Mouse (Mus musculus) heart, embryonic 10.5 days (tissue): ENCODE data around the gene Cdv3. TPM values are rescaled to one million over a fixed set of nuclear protein-coding genes. Genes with fewer than 3 reads are reported as not detected.

Experiments used
- DNase-seq: peaks from one replicate; pipeline ENCODE4 v3.0.0-alpha.2; 2017; ENCODE audit warnings: low spot score
- H3K27ac ChIP-seq: fragments of 300-500 bp; sonication (generic); 2 replicates; pipeline ENCODE4 v1.5.1; 2016; ENCODE audit warnings: mild to moderate bottlenecking
- H3K27me3 ChIP-seq: fragments of 300-500 bp; sonication (generic); 2 replicates; pipeline ENCODE4 v1.6.1; 2016; ENCODE audit warnings: mild to moderate bottlenecking; ENCODE audit not compliant: poor library complexity, insufficient read depth, severe bottlenecking
- H3K36me3 ChIP-seq: fragments of 300-500 bp; sonication (generic); 2 replicates; pipeline ENCODE4 v1.6.1; 2016; ENCODE audit warnings: mild to moderate bottlenecking, moderate library complexity
- H3K4me1 ChIP-seq: fragments of 300-500 bp; sonication (generic); 2 replicates; pipeline ENCODE4 v1.6.1; 2016; ENCODE audit warnings: mild to moderate bottlenecking
- H3K4me3 ChIP-seq: fragments of 300-500 bp; sonication (generic); 2 replicates; pipeline ENCODE4 v1.5.1; 2016; ENCODE audit warnings: mild to moderate bottlenecking, moderate library complexity
- H3K9me3 ChIP-seq: fragments of 300-500 bp; sonication (generic); 2 replicates; pipeline ENCODE4 v1.6.1; 2016; ENCODE audit warnings: mild to moderate bottlenecking, moderate library complexity
- WGBS: fragments of 180-500 bp; shearing (Covaris S2); methylation state at CpG from one replicate; pipeline ENCODE4 v1.1.7; 2016; 5-methylcytosine and 5-hydroxymethylcytosine counted together
- polyA plus RNA-seq: library from polyadenylated mRNA; unstranded; fragments of >200 nt; fragmentation: Nextera tagmentation; extraction: Ambion mirVana; gene quantifications from 2 replicates; pipeline ENCODE4 v1.2.1, GENCODE M21; 2016

Cdv3 gene
- polyA plus RNA-seq, 1 experiment from 2014 or later, result 128 TPM

DNA sequence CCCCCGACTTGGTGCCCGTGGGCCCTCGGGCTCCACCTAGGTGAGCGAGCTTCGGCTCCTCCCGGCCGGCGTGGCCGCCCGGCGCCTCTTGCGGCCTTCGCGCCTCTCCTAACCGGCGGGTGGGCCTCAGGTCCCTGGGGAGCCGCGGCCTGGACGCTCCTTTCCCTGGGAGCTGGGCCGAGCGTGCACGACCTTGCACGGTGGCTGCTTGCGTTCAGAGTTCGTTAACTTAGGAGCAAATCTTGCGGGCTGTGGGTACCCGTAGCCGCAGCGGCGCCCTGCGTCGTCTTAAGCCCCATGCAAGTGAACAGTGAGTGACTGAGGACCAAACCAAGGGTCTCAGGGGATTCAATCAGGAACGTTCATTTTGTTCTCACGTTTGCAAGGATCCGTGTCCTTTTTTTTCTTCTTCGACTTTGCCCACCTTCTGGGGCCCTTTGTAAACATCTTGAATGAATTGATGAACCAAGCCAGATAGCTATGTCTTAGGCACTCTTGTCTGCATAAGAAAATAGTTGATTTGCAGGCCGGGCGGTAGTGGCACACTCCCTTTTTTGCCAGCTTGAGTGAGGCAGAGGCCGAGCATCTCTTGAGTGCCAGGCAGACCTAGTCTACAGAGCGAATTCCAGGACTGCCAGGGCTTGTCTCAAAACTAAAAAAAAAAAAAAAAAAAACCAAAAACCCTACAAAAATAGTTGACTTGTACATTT lies 60.2 kb downstream of the Cdv3 start:
- DNase-seq, result peak; percentile 83
- H3K9me3 ChIP-seq, result no peaks in the 10 kb centered on the region

DNA sequence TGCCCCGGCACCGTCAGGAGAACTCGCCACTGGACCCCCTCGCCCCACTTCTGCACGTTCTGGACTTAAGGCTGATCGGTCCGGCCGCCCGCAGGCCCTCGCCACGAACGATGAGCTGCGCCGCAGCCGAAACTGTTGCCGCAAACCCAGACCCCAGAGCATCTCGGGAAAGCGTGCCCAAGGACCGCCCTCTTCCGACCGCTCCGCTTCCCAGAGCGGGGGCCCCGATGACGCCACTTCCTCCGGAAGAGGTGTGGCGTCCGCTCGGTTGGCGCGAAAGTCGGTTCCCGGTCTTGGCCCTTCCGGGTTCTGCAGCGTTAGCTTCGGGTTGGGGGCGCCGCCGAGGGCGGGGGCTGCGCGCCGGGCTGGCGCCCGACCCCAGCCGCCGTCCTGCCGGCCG lies 60.7 kb downstream of the Cdv3 start, which contains the start of the genes 1300017J02Rik and Topbp1:
Gene 1300017J02Rik (minus strand): TSS at position 156 of the 400 bp plus-strand sequence.
Gene Topbp1 (plus strand): TSS at position 289 of the 400 bp plus-strand sequence.
- peaks cover 9% of the 10 kb centered on the region; the same call in 1 of the 2 replicates for H3K4me1 ChIP-seq
- H3K36me3 ChIP-seq, result peaks cover 30% of the 10 kb centered on the region
- no peaks in the 10 kb centered on the region for H3K9me3 ChIP-seq
- peak within 1 kb of the TSS; percentile 97 for H3K4me3 ChIP-seq
- H3K27ac ChIP-seq, result peak within 1 kb of the TSS; percentile 97
- under 1% methylated on average over 49 of the region's 49 CpGs for WGBS
- peak; percentile 98 for DNase-seq
- no peaks in the 10 kb centered on the region for H3K27me3 ChIP-seq

More for the DNA sequence above, 60.2 kb downstream of the Cdv3 start:
- H3K4me1 ChIP-seq, result peaks cover 9% of the 10 kb centered on the region; the same call in 1 of the 2 replicates
- WGBS, result under 1% methylated on average over 40 of the region's 40 CpGs
- H3K4me3 ChIP-seq, result peak overlapping the region; percentile 97
- peaks cover 35% of the 10 kb centered on the region for H3K36me3 ChIP-seq
- H3K27me3 ChIP-seq, result no peaks in the 10 kb centered on the region
- H3K27ac ChIP-seq, result peak overlapping the region; percentile 97

Other genes starting within 250 kb of the Cdv3 start
- gene Srprb, start 163.7 kb downstream of the Cdv3 start, polyA plus RNA-seq, result 55.6 and 61.9 TPM in 2 replicates
- gene Gm20425, start 135.5 kb downstream of the Cdv3 start, polyA plus RNA-seq, result 0.90 TPM in 1 of 2 replicates, not detected in the other
- 32.8 and 314 TPM in 2 replicates for gene Trf, start 135.4 kb downstream of the Cdv3 start, polyA plus RNA-seq
- gene 1300017J02Rik, start 60.8 kb downstream of the Cdv3 start, polyA plus RNA-seq, result 6.7 and 7.3 TPM in 2 replicates
- 56.6 and 62.6 TPM in 2 replicates for gene Topbp1, start 60.6 kb downstream of the Cdv3 start, polyA plus RNA-seq
- 0.39 and 0.74 TPM in 2 replicates for gene Bfsp2, start 114.6 kb upstream of the Cdv3 start, polyA plus RNA-seq